Mouse (Mus musculus): ENCODE results near the gene Nmrk2. TPM values are rescaled to one million over a fixed set of nuclear protein-coding genes. Genes with fewer than 3 reads are reported as not detected.

The Nmrk2 gene
- not detected in 2 replicates for polyA plus RNA-seq (2014; fragmentation: Nextera tagmentation; extraction: Ambion mirVana)

DNA sequence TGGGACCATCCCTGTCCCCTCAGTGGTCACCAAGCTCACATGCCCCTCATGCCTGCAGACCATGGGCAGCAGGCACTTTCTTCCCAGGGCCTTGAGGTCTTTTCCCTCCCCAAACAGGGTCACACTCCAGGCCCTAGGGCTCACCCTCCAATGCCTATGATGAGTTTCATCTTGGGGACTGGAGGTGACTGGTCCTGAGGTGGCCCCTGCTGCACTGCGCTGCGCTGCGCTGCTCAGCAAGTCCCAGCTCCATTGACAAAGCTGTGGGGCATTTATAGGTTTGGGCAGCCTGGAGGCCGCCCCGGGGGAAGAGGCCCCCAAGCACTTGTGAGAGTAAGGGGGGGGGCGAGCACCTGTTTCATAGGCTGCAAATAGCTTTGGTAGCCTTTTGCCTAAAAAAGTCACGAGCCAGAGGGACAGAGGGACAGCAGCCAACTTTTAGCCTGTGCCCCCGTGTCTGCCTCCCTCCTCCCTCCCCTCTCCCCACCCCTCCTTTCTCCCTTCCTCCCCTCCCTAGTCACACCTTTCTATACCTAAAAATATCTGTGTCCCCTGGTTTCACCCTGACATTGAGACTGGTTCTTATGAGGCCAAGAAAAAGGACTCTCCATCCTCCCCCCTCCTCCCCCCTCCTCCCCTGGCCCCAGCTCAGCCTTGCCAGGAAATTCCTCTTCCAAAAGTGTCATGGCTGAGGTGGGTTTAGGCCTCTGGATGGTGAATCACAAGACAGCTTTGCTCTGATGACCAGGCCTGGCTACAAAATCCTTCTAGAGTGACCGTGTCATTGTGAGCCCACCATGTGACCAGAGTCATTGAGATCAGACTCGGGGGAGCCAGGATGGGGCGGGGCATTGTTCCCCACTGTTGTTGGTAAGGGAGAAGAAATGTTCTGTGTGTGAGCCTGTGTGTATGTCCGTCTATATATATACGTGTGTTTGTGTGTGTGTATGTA, at the start of gene Nmrk2:
Gene Nmrk2 (minus strand): TSS at position 245 of the 952 bp plus-strand sequence.
- no peak for ATAC-seq (replicated peaks; ENCODE audit: insufficient number of reproducible peaks, low FRiP score, low TSS enrichment, low read depth)
- no peak within 1 kb of the TSS for H3K4me2 ChIP-seq (ENCODE audit: low read depth, low read length)
- WGBS, result 57% methylated on average over 13 of the region's 13 CpGs

GRCm38 (mm10) chr10:81249442-81249841, 47.6 kb upstream of the Nmrk2 start:
- peaks cover 18% of the 10 kb centered on the region for H3K27me3 ChIP-seq (ENCODE audit: control insufficient read depth, insufficient read depth, low read length)
- H3K27ac ChIP-seq (replicated peaks; ENCODE audit: low read depth, low read length), result no peak overlapping the region
- 87% methylated on average over 8 of the region's 8 CpGs for WGBS
- H3K36me3 ChIP-seq (replicated peaks; ENCODE audit: control insufficient read depth, insufficient read depth, low read depth, low read length), result no peaks in the 10 kb centered on the region
- DNase-seq (ENCODE audit: low spot score), result no peak
- H3K4me3 ChIP-seq (ENCODE audit: low read depth, low read length), result no peak overlapping the region
- no peak overlapping the region for H3K9ac ChIP-seq (replicated peaks; ENCODE audit: low read length)
- H3K4me1 ChIP-seq (ENCODE audit: control insufficient read depth, insufficient read depth, low read length), result peaks cover 2% of the 10 kb centered on the region; the same call in 1 of the 2 replicates
- ATAC-seq (replicated peaks; ENCODE audit: insufficient number of reproducible peaks, low FRiP score, low TSS enrichment, low read depth), result no peak
- H3K4me2 ChIP-seq (ENCODE audit: low read depth, low read length), result no peak overlapping the region
- no peaks in the 10 kb centered on the region for H3K9me3 ChIP-seq (replicated peaks; ENCODE audit: control insufficient read depth, low read length)

More for the DNA sequence above, at the start of gene Nmrk2:
- Histone ChIP-seq H3K27me3 (ENCODE audit: control insufficient read depth, insufficient read depth, low read length) (peaks cover 2% of the 10 kb centered on the region; the same call in 1 of the 2 replicates), H3K27ac (replicated peaks; ENCODE audit: low read depth, low read length) (no peak within 1 kb of the TSS), H3K36me3 (replicated peaks; ENCODE audit: control insufficient read depth, insufficient read depth, low read depth, low read length) (no peaks in the 10 kb centered on the region), H3K4me1 (ENCODE audit: control insufficient read depth, insufficient read depth, low read length) (no peaks in the 10 kb centered on the region), H3K4me3 (ENCODE audit: low read depth, low read length) (no peak within 1 kb of the TSS), H3K9ac (replicated peaks; ENCODE audit: low read length) (no peak within 1 kb of the TSS), H3K9me3 (replicated peaks; ENCODE audit: control insufficient read depth, low read length) (no peaks in the 10 kb centered on the region)
- no peak for DNase-seq (ENCODE audit: low spot score)

DNA sequence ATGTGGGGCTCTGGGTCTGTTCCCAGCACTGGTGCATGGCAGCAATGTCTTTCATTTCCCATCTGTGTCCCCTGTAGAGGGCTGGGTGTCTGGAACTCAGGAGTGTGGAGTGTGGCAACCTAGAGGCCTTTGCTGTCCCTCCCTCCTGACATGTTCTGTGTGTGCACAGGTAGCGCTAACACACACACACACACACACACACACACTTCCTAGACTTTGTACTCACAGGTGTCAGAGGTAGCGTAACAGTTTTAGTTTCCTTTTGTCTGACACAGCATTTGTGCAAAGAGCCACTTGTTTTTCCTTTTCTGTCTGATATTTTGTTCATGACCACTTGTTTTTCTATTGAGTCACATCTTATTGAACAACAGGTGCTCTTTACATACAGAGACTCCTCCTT, 46.0 kb upstream of the Nmrk2 start:
- Histone ChIP-seq H3K27me3 (ENCODE audit: control insufficient read depth, insufficient read depth, low read length) (peaks cover 12% of the 10 kb centered on the region), H3K9me3 (replicated peaks; ENCODE audit: control insufficient read depth, low read length) (no peaks in the 10 kb centered on the region), H3K4me1 (ENCODE audit: control insufficient read depth, insufficient read depth, low read length) (peaks cover 2% of the 10 kb centered on the region; the same call in 1 of the 2 replicates), H3K36me3 (replicated peaks; ENCODE audit: control insufficient read depth, insufficient read depth, low read depth, low read length) (no peaks in the 10 kb centered on the region), H3K27ac (replicated peaks; ENCODE audit: low read depth, low read length) (no peak overlapping the region), H3K4me2 (ENCODE audit: low read depth, low read length) (no peak overlapping the region), H3K9ac (replicated peaks; ENCODE audit: low read length) (no peak overlapping the region), H3K4me3 (ENCODE audit: low read depth, low read length) (no peak overlapping the region)
- ATAC-seq (replicated peaks; ENCODE audit: insufficient number of reproducible peaks, low FRiP score, low TSS enrichment, low read depth), result no peak
- no peak for DNase-seq (ENCODE audit: low spot score)
- 97% methylated on average over 2 of the region's 2 CpGs for WGBS

GRCm38 (mm10) chr10:81245166-81245565, 43.3 kb upstream of the Nmrk2 start:
- Histone ChIP-seq H3K27me3 (ENCODE audit: control insufficient read depth, insufficient read depth, low read length) (peaks cover 5% of the 10 kb centered on the region), H3K9me3 (replicated peaks; ENCODE audit: control insufficient read depth, low read length) (no peaks in the 10 kb centered on the region), H3K27ac (replicated peaks; ENCODE audit: low read depth, low read length) (no peak overlapping the region), H3K4me3 (ENCODE audit: low read depth, low read length) (no peak overlapping the region), H3K4me1 (ENCODE audit: control insufficient read depth, insufficient read depth, low read length) (no peaks in the 10 kb centered on the region), H3K9ac (replicated peaks; ENCODE audit: low read length) (no peak overlapping the region), H3K4me2 (ENCODE audit: low read depth, low read length) (no peak overlapping the region), H3K36me3 (replicated peaks; ENCODE audit: control insufficient read depth, insufficient read depth, low read depth, low read length) (no peaks in the 10 kb centered on the region)
- ATAC-seq (replicated peaks; ENCODE audit: insufficient number of reproducible peaks, low FRiP score, low TSS enrichment, low read depth) (no peak), DNase-seq (ENCODE audit: low spot score) (no peak)
- WGBS, result 80% methylated on average over 6 of the region's 6 CpGs

GRCm38 (mm10) chr10:81244595-81244994, 42.7 kb upstream of the Nmrk2 start:
- WGBS, result 8% methylated on average over 17 of the region's 17 CpGs
- Histone ChIP-seq H3K4me2 (ENCODE audit: low read depth, low read length) (no peak overlapping the region), H3K4me1 (ENCODE audit: control insufficient read depth, insufficient read depth, low read length) (peaks cover 5% of the 10 kb centered on the region; the same call in 1 of the 2 replicates), H3K4me3 (ENCODE audit: low read depth, low read length) (no peak overlapping the region), H3K27me3 (ENCODE audit: control insufficient read depth, insufficient read depth, low read length) (peaks cover 10% of the 10 kb centered on the region), H3K9ac (replicated peaks; ENCODE audit: low read length) (no peak overlapping the region), H3K27ac (replicated peaks; ENCODE audit: low read depth, low read length) (no peak overlapping the region), H3K36me3 (replicated peaks; ENCODE audit: control insufficient read depth, insufficient read depth, low read depth, low read length) (no peaks in the 10 kb centered on the region), H3K9me3 (replicated peaks; ENCODE audit: control insufficient read depth, low read length) (no peaks in the 10 kb centered on the region)
- DNase-seq (ENCODE audit: low spot score) (peak; percentile 78), ATAC-seq (replicated peaks; ENCODE audit: insufficient number of reproducible peaks, low FRiP score, low TSS enrichment, low read depth) (0 out of 2 replicates have a peak, but pooled peaks have one; percentile 43)

- Histone ChIP-seq H3K27me3 (ENCODE audit: control insufficient read depth, insufficient read depth, low read length) (peaks cover 13% of the 10 kb centered on the region), H3K4me2 (ENCODE audit: low read depth, low read length) (no peak overlapping the region), H3K4me3 (ENCODE audit: low read depth, low read length) (no peak overlapping the region), H3K9me3 (replicated peaks; ENCODE audit: control insufficient read depth, low read length) (no peaks in the 10 kb centered on the region), H3K36me3 (replicated peaks; ENCODE audit: control insufficient read depth, insufficient read depth, low read depth, low read length) (no peaks in the 10 kb centered on the region), H3K27ac (replicated peaks; ENCODE audit: low read depth, low read length) (no peak overlapping the region), H3K9ac (replicated peaks; ENCODE audit: low read length) (no peak overlapping the region), H3K4me1 (ENCODE audit: control insufficient read depth, insufficient read depth, low read length) (peaks cover 5% of the 10 kb centered on the region; the same call in 1 of the 2 replicates)
- DNase-seq (ENCODE audit: low spot score) (no peak), ATAC-seq (replicated peaks; ENCODE audit: insufficient number of reproducible peaks, low FRiP score, low TSS enrichment, low read depth) (no peak)
- 69% methylated on average over 4 of the region's 4 CpGs for WGBS
These were observed 42.3 kb upstream of the Nmrk2 start for GRCm38 (mm10) chr10:81244146-81244545.

GRCm38 (mm10) chr10:81242021-81242420, 40.2 kb upstream of the Nmrk2 start:
- H3K27ac ChIP-seq (replicated peaks; ENCODE audit: low read depth, low read length), result no peak overlapping the region
- H3K4me2 ChIP-seq (ENCODE audit: low read depth, low read length), result no peak overlapping the region
- no peak for DNase-seq (ENCODE audit: low spot score)
- H3K27me3 ChIP-seq (ENCODE audit: control insufficient read depth, insufficient read depth, low read length), result peaks cover 13% of the 10 kb centered on the region
- peaks cover 5% of the 10 kb centered on the region; the same call in 1 of the 2 replicates for H3K4me1 ChIP-seq (ENCODE audit: control insufficient read depth, insufficient read depth, low read length)
- H3K9me3 ChIP-seq (replicated peaks; ENCODE audit: control insufficient read depth, low read length), result no peaks in the 10 kb centered on the region
- H3K9ac ChIP-seq (replicated peaks; ENCODE audit: low read length), result no peak overlapping the region
- 89% methylated on average over 16 of the region's 16 CpGs for WGBS
- ATAC-seq (replicated peaks; ENCODE audit: insufficient number of reproducible peaks, low FRiP score, low TSS enrichment, low read depth), result no peak
- H3K36me3 ChIP-seq (replicated peaks; ENCODE audit: control insufficient read depth, insufficient read depth, low read depth, low read length), result no peaks in the 10 kb centered on the region
- H3K4me3 ChIP-seq (ENCODE audit: low read depth, low read length), result no peak overlapping the region

GRCm38 (mm10) chr10:81240876-81241275, 39.0 kb upstream of the Nmrk2 start:
- peaks cover 13% of the 10 kb centered on the region for H3K27me3 ChIP-seq (ENCODE audit: control insufficient read depth, insufficient read depth, low read length)

More at GRCm38 (mm10) chr10:81240876-81241275, 39.0 kb upstream of the Nmrk2 start:
- Histone ChIP-seq H3K36me3 (replicated peaks; ENCODE audit: control insufficient read depth, insufficient read depth, low read depth, low read length) (no peaks in the 10 kb centered on the region), H3K9ac (replicated peaks; ENCODE audit: low read length) (no peak overlapping the region), H3K27ac (replicated peaks; ENCODE audit: low read depth, low read length) (no peak overlapping the region), H3K4me3 (ENCODE audit: low read depth, low read length) (no peak overlapping the region), H3K4me1 (ENCODE audit: control insufficient read depth, insufficient read depth, low read length) (peaks cover 5% of the 10 kb centered on the region; the same call in 1 of the 2 replicates), H3K9me3 (replicated peaks; ENCODE audit: control insufficient read depth, low read length) (no peaks in the 10 kb centered on the region), H3K4me2 (ENCODE audit: low read depth, low read length) (no peak overlapping the region)
- DNase-seq (ENCODE audit: low spot score) (peak; percentile 77), ATAC-seq (replicated peaks; ENCODE audit: insufficient number of reproducible peaks, low FRiP score, low TSS enrichment, low read depth) (no peak)
- WGBS, result 22% methylated on average over 13 of the region's 13 CpGs

All from embryonic facial prominence, embryonic 11.5 days (tissue).